Mouse (Mus musculus) midbrain, embryonic 14.5 days (tissue): ENCODE results near the gene Vps41. TPM values are rescaled to one million over a fixed set of nuclear protein-coding genes. Genes with fewer than 3 reads are reported as not detected.

Source experiments
- ATAC-seq: fragments of 200-750 bp; cut with Nextera tagmentation; 2 replicates; pipeline ENCODE4 v1.8.0; 2017; ENCODE audit warnings: moderate number of reproducible peaks, moderate library complexity; ENCODE audit not compliant: low FRiP score, low TSS enrichment
- DNase-seq: peaks from one replicate; pipeline ENCODE4 v3.0.0-alpha.2; 2015
- H3K27ac ChIP-seq: fragments of 300-500 bp; sonication (generic); replicated peaks from 2 replicates; pipeline ENCODE4 v1.5.1; 2014; ENCODE audit warnings: mild to moderate bottlenecking, low read depth, low read length, moderate library complexity
- H3K27me3 ChIP-seq: fragments of 300-500 bp; sonication (generic); 2 replicates; pipeline ENCODE4 v1.6.1; 2014; ENCODE audit warnings: low read length, control low read depth, mixed read lengths; ENCODE audit not compliant: control insufficient read depth, insufficient read depth
- H3K36me3 ChIP-seq: fragments of 300-500 bp; sonication (generic); 2 replicates; pipeline ENCODE4 v1.6.1; 2014; ENCODE audit warnings: low read length, control low read depth; ENCODE audit not compliant: control insufficient read depth, insufficient read depth
- H3K4me1 ChIP-seq: fragments of 300-500 bp; sonication (generic); 2 replicates; pipeline ENCODE4 v1.6.1; 2014; ENCODE audit warnings: mild to moderate bottlenecking, antibody characterized with exemption, low read length, control low read depth; ENCODE audit not compliant: control insufficient read depth, insufficient read depth
- H3K4me2 ChIP-seq: fragments of 300-500 bp; sonication (generic); 2 replicates; pipeline ENCODE4 v1.6.1; 2014; ENCODE audit warnings: mild to moderate bottlenecking, low read length, moderate library complexity
- H3K4me3 ChIP-seq: fragments of 300-500 bp; sonication (generic); replicated peaks from 2 replicates; pipeline ENCODE4 v1.5.1; 2014; ENCODE audit warnings: low read depth, low read length
- H3K9ac ChIP-seq: fragments of 300-500 bp; sonication (generic); replicated peaks from 2 replicates; pipeline ENCODE4 v1.6.1; 2014; ENCODE audit warnings: mild to moderate bottlenecking, low read length, moderate library complexity
- H3K9me3 ChIP-seq: fragments of 300-500 bp; sonication (generic); 2 replicates; pipeline ENCODE4 v1.6.1; 2016; ENCODE audit warnings: low read length, control low read depth, mixed read lengths; ENCODE audit not compliant: control insufficient read depth
- WGBS: fragments of 180-500 bp; shearing (Covaris S2); extraction: QIAGEN DNeasy Blood & Tissue Kit; methylation state at CpG from one replicate; pipeline ENCODE4 v1.1.7; 2014; 5-methylcytosine and 5-hydroxymethylcytosine counted together
- polyA plus RNA-seq: library from polyadenylated mRNA; unstranded; fragments of >200 nt; fragmentation: Nextera tagmentation; extraction: Ambion mirVana; gene quantifications from 2 replicates; pipeline ENCODE4 v1.2.1, GENCODE M21; 2014

The Vps41 gene
- polyA plus RNA-seq, 1 experiment from 2014 or later: 144 TPM

- H3K4me1 ChIP-seq: no peaks in the 10 kb centered on the region
- peak; percentile 21 for DNase-seq
- H3K4me2 ChIP-seq: no peak overlapping the region
- 77% methylated on average over 4 of the region's 4 CpGs for WGBS
- H3K27me3 ChIP-seq: no peaks in the 10 kb centered on the region
- ATAC-seq: no peak
- H3K9ac ChIP-seq: no peak overlapping the region
- H3K9me3 ChIP-seq: no peaks in the 10 kb centered on the region
- H3K4me3 ChIP-seq: no peak overlapping the region
- peaks cover 9% of the 10 kb centered on the region for H3K36me3 ChIP-seq
- H3K27ac ChIP-seq: no peak overlapping the region
Observed at GRCm38 (mm10) chr13:18809465-18809864, 92.4 kb downstream of the Vps41 start.

GRCm38 (mm10) chr13:18809978-18810675, 93.0 kb downstream of the Vps41 start:
- peaks cover 15% of the 10 kb centered on the region for H3K36me3 ChIP-seq
- no peaks in the 10 kb centered on the region for H3K4me1 ChIP-seq
- DNase-seq (peak; percentile 95), ATAC-seq (peak; percentile 88)
- no peaks in the 10 kb centered on the region for H3K9me3 ChIP-seq
- no peak overlapping the region for H3K9ac ChIP-seq
- no peak overlapping the region for H3K4me2 ChIP-seq
- WGBS: 18% methylated on average over 11 of the region's 11 CpGs
- no peak overlapping the region for H3K27ac ChIP-seq
- no peak overlapping the region for H3K4me3 ChIP-seq
- no peaks in the 10 kb centered on the region for H3K27me3 ChIP-seq

- Histone ChIP-seq H3K27ac (peak overlapping the region; percentile 67), H3K9me3 (no peaks in the 10 kb centered on the region), H3K4me2 (no peak overlapping the region), H3K36me3 (peaks cover 7% of the 10 kb centered on the region), H3K4me1 (peaks cover 4% of the 10 kb centered on the region; the same call in 1 of the 2 replicates), H3K4me3 (no peak overlapping the region), H3K27me3 (no peaks in the 10 kb centered on the region), H3K9ac (no peak overlapping the region; the same call in 1 of the 2 replicates)
- DNase-seq (peak; percentile 53), ATAC-seq (peak; percentile 27; the same call in 1 of the 2 replicates)
- 56% methylated on average over 10 of the region's 10 CpGs for whole genome bisulfite sequencing
Observed at GRCm38 (mm10) chr13:18824420-18825123, 107.5 kb downstream of the Vps41 start.

- DNase-seq (no peak), ATAC-seq (no peak)
- Histone ChIP-seq H3K9ac (no peak overlapping the region), H3K27me3 (no peaks in the 10 kb centered on the region), H3K36me3 (peaks cover 7% of the 10 kb centered on the region), H3K4me3 (no peak overlapping the region), H3K9me3 (no peaks in the 10 kb centered on the region), H3K27ac (no peak overlapping the region), H3K4me2 (no peak overlapping the region), H3K4me1 (peaks cover 4% of the 10 kb centered on the region; the same call in 1 of the 2 replicates)
- WGBS: 96% methylated on average over 10 of the region's 10 CpGs
Observed at GRCm38 (mm10) chr13:18827029-18827428, 109.9 kb downstream of the Vps41 start.

- Histone ChIP-seq H3K27ac (no peak overlapping the region), H3K9ac (no peak overlapping the region), H3K27me3 (no peaks in the 10 kb centered on the region), H3K4me3 (no peak overlapping the region), H3K4me1 (no peaks in the 10 kb centered on the region), H3K9me3 (no peaks in the 10 kb centered on the region), H3K4me2 (no peak overlapping the region), H3K36me3 (peaks cover 10% of the 10 kb centered on the region)
- WGBS: 69% methylated on average over 3 of the region's 3 CpGs
- no peak for ATAC-seq
- DNase-seq: no peak
Observed at GRCm38 (mm10) chr13:18830486-18830885, 113.4 kb downstream of the Vps41 start.

GRCm38 (mm10) chr13:18839231-18839630, 122.1 kb downstream of the Vps41 start:
- Histone ChIP-seq H3K27ac (no peak overlapping the region), H3K36me3 (0 out of 2 replicates have a peak, but pooled peaks cover 16% of the 10 kb centered on the region), H3K9ac (no peak overlapping the region), H3K9me3 (no peaks in the 10 kb centered on the region), H3K4me1 (no peaks in the 10 kb centered on the region), H3K27me3 (no peaks in the 10 kb centered on the region), H3K4me2 (no peak overlapping the region), H3K4me3 (no peak overlapping the region)
- WGBS: 94% methylated on average over 4 of the region's 4 CpGs
- ATAC-seq (no peak), DNase-seq (no peak)

GRCm38 (mm10) chr13:18840366-18840765, 123.3 kb downstream of the Vps41 start:
- Histone ChIP-seq H3K9me3 (no peaks in the 10 kb centered on the region), H3K4me1 (no peaks in the 10 kb centered on the region), H3K27me3 (no peaks in the 10 kb centered on the region), H3K4me3 (no peak overlapping the region), H3K4me2 (no peak overlapping the region), H3K36me3 (peaks cover 18% of the 10 kb centered on the region; the same call in 1 of the 2 replicates), H3K27ac (no peak overlapping the region), H3K9ac (no peak overlapping the region)
- ATAC-seq (no peak), DNase-seq (no peak)
- 52% methylated on average over 4 of the region's 4 CpGs for WGBS

GRCm38 (mm10) chr13:18841019-18841418, 123.9 kb downstream of the Vps41 start:
- Histone ChIP-seq H3K36me3 (peaks cover 24% of the 10 kb centered on the region; the same call in 1 of the 2 replicates), H3K4me1 (no peaks in the 10 kb centered on the region), H3K4me2 (no peak overlapping the region), H3K27me3 (no peaks in the 10 kb centered on the region), H3K9ac (no peak overlapping the region), H3K27ac (no peak overlapping the region), H3K9me3 (no peaks in the 10 kb centered on the region), H3K4me3 (no peak overlapping the region)
- WGBS: 66% methylated on average over 2 of the region's 2 CpGs
- DNase-seq (no peak), ATAC-seq (no peak)
